Mouse (Mus musculus): ENCODE results near the gene Nlrp1a.

The Nlrp1a gene

DNA sequence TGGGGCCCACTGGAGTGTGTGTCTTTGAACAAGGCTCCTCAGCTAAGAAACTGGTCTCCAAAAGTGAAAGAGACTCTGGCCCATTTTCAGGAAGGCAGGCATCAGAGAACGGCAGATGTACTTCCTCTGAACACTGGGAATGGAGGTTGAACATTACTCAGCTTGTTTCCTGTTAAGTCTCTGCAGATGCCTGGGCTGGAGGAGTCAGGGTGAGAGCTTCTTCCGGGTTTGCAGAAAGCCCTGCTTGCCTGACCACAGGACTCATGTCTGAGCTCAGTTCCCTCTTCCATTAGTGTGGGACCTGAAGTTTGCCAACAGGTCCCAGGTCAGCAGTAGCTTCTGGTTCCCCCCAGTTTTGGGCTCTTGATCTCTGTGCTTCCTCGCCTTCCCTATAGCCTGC lies at the start of gene Nlrp1a:
Nlrp1a (minus strand) TSS at position 44 of the 400 bp plus-strand sequence.
- peak; percentile 10 for DNase-seq (ENCODE audit: extremely low read depth, insufficient read length, low spot score)

DNA sequence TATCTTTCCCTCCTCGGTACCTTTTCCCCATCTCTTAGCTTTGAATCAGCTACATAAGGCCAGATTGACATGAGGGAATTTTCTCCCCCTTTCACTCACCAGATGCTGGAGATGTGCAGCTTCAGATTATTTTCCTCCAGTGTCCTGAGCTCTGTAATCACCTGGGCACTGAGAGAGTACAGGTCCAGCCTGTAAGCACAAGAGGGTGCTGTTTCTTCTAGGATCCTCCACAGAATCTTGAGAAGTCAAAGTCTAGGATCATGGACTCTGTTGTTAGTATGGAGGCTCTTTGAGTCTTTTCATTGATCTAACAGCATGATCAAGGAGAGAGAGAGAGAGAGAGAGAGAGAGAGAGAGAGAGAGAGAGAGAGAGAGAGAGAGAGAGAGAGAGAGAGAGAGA lies 25.1 kb upstream of the Nlrp1a start:
- DNase-seq (ENCODE audit: extremely low read depth, insufficient read length, low spot score) = no peak

DNA sequence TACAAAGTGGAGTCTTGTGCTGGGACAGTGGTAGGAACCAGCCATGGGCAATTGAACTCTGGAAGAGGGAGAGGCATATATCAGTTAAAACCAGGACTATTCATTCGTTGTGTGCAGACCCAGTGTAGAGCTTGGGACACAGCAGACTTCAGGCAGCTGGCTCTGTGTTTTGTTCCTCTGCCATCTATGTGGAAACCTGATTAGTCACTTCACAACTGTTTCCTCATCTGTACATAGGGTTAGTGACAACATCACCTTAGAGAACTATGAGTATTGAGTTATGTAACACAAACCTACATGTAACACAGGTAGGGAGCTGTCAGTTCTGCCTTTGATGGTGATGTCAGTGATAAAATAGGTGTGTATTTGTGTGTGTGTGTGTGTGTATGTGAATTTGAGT lies 19.6 kb upstream of the Nlrp1a start:
- DNase-seq (ENCODE audit: extremely low read depth, insufficient read length, low spot score) = no peak

DNA sequence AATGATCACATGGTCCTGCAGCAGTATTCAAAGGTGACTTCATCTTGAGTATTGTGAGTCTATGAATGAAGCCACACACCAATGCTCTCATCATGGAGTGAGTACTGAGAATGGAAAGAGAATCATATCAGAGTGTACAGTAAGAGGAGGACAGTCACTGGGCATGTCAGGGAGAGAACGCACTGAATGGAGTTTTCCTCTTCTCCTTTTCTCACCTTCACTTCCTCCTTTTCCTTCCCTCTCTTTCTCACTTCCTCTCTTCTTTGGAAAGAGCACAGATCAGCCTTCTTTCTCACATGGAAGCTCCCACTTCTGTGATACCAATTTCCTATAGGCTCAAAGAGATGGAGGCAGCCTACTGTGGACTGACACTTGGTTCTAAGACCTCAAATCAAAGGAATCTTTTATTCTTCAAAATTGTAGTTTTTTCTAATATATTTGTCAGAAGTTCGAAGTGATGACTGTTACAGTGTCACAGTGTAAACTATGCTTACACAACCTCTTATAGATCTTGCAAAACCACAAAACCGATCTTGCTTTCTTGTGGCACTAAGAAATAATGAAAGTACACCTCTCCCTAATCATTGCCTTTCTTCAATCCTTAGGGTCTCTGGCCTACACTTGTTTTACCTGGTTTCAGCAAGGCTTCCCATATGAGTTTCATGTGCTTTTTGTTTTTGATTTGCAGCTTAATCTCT lies 15.1 kb upstream of the Nlrp1a start:
- no peak for DNase-seq (ENCODE audit: extremely low read depth, insufficient read length, low spot score)

DNA sequence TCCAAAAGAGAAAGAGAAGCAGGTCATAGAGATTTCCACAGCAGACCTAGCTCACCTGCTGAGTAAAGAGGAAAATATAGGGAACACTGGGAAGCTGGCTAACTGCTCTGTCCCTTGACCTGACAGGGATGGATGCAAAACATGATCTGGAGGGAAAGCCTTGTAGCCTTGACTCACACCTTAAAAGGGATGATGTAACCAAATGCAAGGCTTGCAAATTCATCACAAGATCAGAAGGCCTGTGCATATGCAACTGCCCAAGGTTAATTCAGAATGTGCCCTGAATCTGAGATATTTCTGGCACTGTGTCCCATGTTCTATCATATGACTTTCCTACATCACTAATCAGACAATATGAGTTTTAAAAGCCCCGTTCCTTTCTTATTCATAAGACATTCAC lies 10.8 kb upstream of the Nlrp1a start:
- no peak for DNase-seq (ENCODE audit: extremely low read depth, insufficient read length, low spot score)

DNA sequence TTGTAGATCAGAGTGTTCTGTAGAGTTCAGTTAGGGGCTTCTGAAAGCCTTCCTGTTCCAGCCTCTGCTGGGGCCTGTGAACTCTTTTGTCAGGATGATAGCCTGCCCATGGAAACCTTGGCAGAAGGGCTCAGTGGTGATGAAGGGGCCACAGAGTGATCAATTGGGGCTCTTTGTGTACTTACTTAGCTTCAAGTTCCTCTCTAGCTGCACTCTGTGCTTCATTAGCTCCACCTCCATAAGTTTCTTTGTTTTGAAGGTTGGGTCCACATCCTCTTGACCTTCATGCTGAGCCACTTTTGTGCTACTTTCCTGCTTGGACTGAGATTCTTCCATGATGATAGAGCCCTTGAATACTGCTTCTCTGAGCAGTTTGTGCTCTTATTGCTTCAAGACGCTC lies 2.5 kb downstream of the Nlrp1a start:
- no peak for DNase-seq (ENCODE audit: extremely low read depth, insufficient read length, low spot score)

DNA sequence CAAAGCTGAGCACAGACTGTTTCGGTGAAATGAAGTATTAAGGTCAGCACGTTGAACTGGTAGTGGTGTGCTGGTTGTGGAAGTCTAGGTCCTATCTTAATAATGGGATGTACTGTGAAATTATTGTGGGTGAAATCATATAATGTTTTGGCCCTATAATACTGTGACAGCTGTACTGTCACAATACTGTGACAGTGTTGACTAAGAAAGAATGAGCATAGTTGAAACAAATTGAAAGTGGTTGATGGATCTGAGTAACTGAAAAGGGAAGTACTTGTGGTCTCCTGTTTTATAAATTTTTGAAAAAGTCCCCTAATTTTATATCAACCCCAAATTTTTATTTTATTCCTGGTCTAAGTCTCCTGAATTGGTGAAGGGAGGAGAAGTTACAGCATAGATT lies 37.4 kb downstream of the Nlrp1a start:
- no peak for DNase-seq (ENCODE audit: extremely low read depth, insufficient read length, low spot score)

DNA sequence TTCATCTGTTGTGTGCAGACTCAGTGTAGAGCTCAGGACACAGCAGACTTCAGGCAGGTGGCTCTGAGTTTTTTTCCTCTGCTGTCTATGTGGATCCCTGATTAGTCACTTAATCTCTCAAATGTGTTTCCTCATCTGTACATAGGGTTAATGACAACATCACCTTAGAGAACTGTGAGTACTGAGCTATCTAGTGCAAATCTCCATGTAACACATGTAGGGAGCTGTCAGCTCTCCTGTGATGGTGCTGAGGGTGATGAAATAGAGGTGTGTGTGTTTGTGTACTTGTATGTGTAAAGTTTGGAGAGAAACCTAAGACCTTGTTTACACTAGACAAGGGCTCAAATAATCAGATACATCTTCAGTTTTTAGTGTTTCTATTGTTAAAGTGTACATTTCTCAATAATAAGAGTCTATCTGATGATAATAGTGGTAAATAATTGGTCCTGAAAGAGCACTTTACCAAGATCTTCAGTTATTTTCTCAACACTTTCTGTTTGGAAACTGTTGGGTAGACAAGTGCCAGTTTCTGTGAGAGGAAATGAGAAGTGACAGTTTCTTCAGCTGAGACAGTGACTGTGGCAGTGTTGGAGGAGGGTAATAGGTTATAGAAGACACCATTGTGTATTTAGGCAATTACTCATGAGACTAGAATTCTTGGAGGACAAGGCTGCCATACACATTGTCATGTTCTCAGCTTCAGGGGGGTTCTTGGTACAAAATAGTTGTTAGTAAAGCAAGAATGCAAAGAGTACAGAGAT lies 38.1 kb downstream of the Nlrp1a start:
- no peak for DNase-seq (ENCODE audit: extremely low read depth, insufficient read length, low spot score)

DNA sequence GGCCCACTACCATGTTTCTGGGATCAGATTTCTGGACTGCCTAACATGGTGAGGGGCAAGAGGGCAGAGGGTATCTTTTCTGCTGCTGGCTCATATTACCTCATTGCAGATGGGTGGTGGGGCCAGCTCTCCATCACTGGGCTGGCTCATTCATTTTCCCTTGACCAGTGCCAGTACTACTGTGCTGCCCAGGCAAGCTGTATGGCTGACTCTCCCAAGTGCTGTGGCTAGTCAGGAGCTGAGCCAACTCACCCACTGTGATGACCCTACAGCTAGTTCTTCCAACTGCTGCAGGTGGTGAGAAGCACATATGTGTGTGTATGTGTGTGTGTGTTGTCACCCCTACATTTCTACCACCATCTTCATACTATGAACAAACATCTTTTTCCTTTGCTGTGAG lies 40.6 kb downstream of the Nlrp1a start:
- no peak for DNase-seq (ENCODE audit: extremely low read depth, insufficient read length, low spot score)

DNA sequence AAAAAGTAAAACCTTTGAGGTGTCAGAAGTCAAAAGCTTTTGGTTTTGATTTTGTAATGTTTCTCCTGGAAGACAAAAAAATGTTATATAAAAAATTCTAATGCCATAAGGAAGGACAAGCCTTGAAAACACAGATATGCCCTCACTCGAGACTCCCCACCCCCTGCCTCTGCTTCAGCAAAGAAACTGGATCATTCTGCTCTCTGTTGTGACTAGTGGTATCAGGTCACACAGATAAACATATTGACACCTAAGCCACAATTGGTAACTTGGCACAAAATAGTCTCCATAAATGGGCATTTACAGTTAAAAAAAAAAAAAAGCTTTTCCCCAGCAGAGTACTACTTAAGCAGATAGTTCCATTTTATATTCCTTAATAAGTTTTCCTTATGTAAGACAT lies 68.2 kb downstream of the Nlrp1a start:
- DNase-seq (ENCODE audit: extremely low read depth, insufficient read length, low spot score) = no peak

DNA sequence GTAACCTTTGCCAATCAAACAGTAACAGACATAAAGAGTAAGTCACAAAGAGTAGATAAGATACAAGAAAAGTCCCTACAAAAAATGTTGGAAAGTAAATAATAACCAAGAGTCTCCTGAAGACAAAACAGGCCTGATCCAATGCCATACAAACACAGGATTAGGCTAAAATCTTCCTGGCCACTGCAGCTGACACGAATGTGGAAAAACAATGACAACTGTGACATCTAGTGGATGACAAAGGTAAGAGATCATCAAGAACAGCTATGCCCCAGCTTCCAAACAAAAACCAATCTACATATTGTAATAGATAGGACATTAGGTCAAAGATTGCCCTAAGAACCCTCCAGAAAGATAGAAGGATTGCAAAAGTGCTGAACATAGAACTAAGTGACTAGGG lies 92.0 kb downstream of the Nlrp1a start:
- DNase-seq (ENCODE audit: extremely low read depth, insufficient read length, low spot score) = no peak

Data from 3134 (cell line).